Mouse (Mus musculus) skeletal muscle tissue, adult 2 months (tissue): Measurements from ENCODE around the gene Rab40c.

Experiments
- DNase-seq: peaks from one replicate; pipeline ENCODE4 v3.0.0-alpha.2; 2012; ENCODE audit warnings: low read depth, low spot score

Rab40c gene

GRCm38 (mm10) chr17:25946349-25946748 is 26.8 kb upstream of the Rab40c start:
- DNase-seq = no peak

DNA sequence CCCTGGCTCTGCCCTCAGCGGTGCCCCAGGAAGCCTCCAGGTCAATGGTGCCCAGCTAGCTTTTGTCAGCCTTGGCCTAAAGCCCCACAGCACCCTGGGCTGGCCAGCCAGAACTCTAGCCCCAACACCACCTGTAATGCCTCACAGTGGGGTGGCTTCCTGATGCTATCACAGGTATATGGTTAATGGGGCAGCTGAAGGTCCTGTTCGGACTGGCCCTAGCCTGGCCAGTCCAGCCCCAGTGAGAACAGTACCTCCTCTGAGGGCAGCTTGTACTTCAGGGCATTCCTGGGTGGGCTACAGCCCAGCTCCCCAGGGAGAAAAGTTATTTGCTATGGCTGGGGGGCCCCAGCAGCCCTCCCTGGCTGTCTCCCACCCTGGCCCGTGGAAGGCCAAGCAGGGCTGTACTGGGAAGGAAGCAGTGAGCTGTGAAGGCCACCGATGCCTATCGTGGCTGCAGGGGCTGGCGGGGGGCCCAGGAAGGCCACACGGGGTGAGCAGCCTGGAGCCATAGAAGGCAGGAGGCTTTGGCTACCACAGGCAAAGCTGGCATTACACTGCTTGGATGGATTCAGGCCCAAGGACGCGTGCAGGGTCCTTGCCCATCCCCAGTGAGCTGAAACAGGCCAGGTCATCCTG is 26.1 kb upstream of the Rab40c start:
- no peak for DNase-seq

DNA sequence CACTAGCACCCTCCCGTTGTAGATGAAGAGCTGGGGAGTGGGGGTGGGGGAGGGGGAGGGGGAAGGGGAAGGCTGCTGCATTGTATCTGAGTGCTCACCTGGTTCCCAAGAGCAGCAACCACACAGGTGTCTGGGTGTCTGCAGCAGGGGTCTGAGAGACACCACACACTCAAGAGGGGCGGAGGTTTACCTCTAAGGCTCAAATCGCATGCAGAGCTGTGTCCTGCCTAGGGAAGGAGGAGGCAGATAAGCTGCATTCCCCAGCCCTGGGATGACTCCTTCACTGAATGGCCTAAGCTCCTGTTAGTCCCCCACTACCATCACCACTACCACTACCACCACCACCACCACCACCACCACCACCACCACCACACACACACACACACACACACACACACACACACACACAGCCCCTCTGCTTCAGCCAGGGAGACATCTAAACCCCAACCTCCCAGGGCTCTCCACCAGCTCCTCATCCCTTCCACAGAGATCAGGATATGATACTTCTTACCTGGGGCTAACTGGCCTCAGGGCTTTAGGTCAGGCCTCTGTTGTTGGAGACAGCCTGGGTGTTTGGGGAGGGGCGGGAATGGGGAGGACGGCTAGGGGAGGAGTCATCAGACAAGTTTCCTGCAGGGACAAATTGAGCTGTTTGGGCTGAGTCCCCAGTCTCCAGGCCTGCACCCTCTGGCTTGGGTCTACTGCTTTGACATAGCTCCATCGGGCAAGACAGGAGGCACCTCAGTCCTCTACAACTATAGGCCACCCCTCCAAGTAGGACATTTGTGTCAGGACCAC is 25.0 kb upstream of the Rab40c start, which contains the start of the genes Pigq and Nhlrc4:
TSS of gene Pigq (minus strand) at position 571 of the 798 bp plus-strand sequence.
TSS of gene Nhlrc4 (minus strand) at position 596 of the 798 bp plus-strand sequence.
- DNase-seq = no peak

DNA sequence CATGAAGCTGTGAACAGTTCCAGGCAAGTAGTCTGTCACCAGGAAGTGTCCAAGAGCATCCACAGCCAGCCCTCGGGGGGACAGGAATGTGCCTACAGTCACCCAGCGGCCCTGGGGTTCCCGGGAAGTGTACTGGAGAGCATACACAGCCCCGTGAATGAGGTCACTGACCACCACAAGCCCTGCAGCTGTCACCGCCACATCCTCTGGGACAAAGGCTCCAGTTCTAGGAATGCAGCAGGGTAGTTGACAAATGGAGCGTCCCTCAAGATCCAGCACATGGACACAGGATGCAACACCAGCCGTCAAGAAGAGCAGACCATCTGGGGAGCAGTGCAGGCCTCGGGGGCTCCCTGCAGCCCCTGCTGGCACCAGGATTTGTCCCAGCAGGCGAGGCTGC is 24.2 kb upstream of the Rab40c start:
- no peak for DNase-seq

GRCm38 (mm10) chr17:25943221-25943620 is 23.7 kb upstream of the Rab40c start:
- no peak for DNase-seq

DNA sequence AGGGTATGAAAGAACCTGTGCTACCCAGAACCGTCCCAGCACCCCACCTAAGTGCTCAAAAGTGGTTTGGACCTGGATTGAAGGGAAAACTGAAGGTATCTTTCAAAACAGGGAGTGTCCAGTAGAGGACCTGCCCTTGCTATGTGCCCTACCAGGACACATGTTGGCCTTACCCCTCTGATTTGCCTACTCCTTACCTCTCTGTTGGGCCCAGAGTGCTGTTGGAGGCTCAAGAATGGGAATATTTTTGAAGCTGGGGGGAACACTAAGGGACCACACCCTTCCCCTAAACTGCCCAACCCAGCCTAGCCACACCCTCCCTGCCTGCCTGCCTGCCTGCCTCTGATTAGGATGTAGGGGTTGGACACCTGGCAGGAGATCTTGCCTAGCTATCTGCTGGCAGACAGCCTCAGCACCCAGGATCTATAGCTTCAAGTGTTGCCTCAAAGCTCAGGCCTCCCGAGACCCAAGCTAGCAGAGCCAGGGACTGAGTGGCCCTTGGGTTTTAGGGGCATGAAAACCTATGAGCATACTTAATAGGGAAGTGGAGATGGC is 23.1 kb upstream of the Rab40c start:
- DNase-seq = no peak

GRCm38 (mm10) chr17:25941511-25942241 is 22.1 kb upstream of the Rab40c start:
- peak; percentile 58 for DNase-seq

DNA sequence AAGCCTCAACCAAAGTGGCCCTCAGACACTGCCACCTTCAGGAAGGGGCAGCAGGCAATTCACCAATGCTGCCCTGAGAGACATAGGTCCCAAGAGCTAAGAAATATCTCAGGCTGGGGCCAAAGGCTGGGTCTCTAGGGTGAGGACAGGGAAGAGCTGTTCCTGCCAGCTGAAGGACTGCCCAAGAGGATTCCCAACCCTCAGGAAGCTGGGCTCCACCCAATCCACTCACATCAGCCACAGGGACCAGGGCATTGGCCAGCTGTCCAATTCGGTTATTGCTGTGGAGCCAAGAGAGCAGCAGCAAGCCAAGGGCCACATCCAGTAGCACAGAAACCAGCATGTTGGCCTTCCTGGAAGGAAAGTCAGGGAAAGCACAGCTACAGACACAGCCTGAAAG is 15.0 kb upstream of the Rab40c start:
- no peak for DNase-seq

- peak; percentile 84 for DNase-seq
These were observed 5.8 kb upstream of the Rab40c start for GRCm38 (mm10) chr17:25925348-25925747.

- DNase-seq = no peak
These were observed 2.6 kb upstream of the Rab40c start for GRCm38 (mm10) chr17:25922120-25922519.

- DNase-seq = peak; percentile 100
These were observed 487 bp upstream of the Rab40c start for GRCm38 (mm10) chr17:25919786-25920642.

DNA sequence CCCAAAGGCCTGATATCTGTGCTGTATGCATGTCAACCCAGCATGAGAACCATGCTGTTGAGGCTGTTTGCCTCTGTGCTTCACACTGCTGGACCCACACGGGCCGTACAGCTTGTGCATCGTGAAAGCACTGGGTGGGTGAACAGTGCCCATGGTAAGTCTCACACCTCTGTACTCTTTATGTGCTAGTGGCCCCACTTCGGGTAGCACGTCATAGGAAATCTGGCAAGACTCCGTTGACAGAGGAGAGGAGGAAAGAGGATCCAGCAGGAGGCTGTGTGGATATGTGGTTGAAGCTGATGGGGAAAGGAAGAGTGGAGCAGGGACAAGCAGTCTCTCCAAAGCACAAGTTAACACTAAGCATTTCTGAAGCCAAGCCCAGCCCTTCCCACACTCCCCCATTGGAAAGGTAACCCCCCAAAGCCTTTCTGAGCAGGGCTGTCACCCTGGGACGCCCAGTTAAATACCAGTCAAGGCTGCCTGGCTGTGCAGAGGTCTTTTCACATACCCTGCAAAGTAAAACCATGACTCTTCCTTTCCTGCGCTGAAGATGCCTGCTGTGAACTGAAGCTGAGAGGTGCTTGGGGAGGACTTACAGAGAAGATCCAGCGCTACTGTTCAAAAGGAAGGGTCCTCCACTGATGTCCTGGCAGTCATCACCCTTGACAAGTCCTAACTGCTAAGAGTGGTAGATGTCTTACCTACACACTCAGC is 1.3 kb downstream of the Rab40c start:
- no peak for DNase-seq

- DNase-seq = no peak
These were observed 2.4 kb downstream of the Rab40c start for GRCm38 (mm10) chr17:25916931-25917647.

GRCm38 (mm10) chr17:25914295-25914694 is 5.2 kb downstream of the Rab40c start:
- DNase-seq = no peak

- no peak for DNase-seq
These were observed 5.7 kb downstream of the Rab40c start for GRCm38 (mm10) chr17:25913877-25914275.

DNA sequence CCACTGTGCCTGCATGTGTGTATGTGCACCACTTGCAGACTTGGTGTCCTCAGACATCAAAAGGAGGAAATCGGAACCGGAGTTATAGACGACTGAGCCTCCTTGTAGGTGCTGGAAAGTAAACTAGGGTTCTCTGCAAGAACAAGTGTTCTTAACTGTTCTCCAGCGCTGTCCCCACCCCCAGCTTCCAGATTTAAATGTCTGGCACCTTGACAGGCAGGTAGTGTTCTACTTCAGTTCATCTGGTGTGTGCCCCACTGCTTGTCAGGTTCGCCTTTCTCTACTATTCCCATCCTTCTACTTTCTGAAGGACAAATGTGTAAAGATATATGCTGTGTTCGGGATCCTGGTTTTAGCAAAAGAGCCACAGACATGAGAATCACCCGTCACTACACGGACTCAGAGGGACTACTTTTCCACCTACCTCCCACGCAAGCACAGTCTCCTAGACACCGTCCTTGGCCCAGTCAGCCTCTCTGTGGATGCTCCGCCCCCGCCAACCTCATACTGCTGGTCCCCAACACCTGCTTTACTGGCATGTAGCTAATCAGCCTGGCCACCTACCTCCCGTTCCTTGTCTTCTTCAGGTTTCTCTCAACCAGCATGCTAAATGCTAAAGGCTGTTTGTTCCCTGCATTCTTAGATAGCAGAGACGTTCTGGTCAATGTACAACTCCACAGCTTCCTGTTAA is 6.2 kb downstream of the Rab40c start:
- DNase-seq = no peak

- DNase-seq = no peak
These were observed 7.7 kb downstream of the Rab40c start for GRCm38 (mm10) chr17:25911816-25912215.

- DNase-seq = no peak
These were observed 11.9 kb downstream of the Rab40c start for GRCm38 (mm10) chr17:25907640-25908039.

- DNase-seq = no peak
These were observed 16.5 kb downstream of the Rab40c start for GRCm38 (mm10) chr17:25903061-25903460.
